Mouse (Mus musculus): ENCODE data around the gene Nexn. TPM values are rescaled to one million over a fixed set of nuclear protein-coding genes. Genes with fewer than 3 reads are reported as not detected.
"Not testable (repeated sequence)": the region's sequence is repeated elsewhere in the genome, so short reads cannot be mapped to it uniquely, and the experiment has no call there.

Gene Nexn
- 1 to 10 TPM in 4 of 26 experiments, under 1 TPM in 3, not detected in 19; 0.40 to 7.2 (median 2.4) TPM for total RNA-seq (2018; cell fraction: chromatin; rRNA removed)
- total RNA-seq (2018; cell fraction: cytosol; rRNA removed) = 1 to 10 TPM in 2 of 26 experiments, under 1 TPM in 19, not detected in 5; 0.03 to 1.3 (median 0.50) TPM
- total RNA-seq (2018; cell fraction: nucleus; rRNA removed) = 1 to 10 TPM in 1 of 26 experiments, under 1 TPM in 13, not detected in 12; 0.28 to 3.1 (median 0.67) TPM
- polyA plus RNA-seq (2018) = 0.17 to 1.7 TPM (median 1.0 TPM) in 3 replicates

GRCm38 (mm10) chr3:152266036-152266421, at the start of gene Nexn:
TSS of gene Nexn (minus strand) at chr3:152266350.
- WGBS (ENCODE audit: missing documents) = 25% methylated on average over 13 of the region's 13 CpGs
- Histone ChIP-seq H3K36me3 (ENCODE audit: inconsistent target) (no peaks in the 10 kb centered on the region), H3K79me2 (ENCODE audit: inconsistent target) (no peaks in the 10 kb centered on the region), H3K4me3 (ENCODE audit: inconsistent target) (no peak within 1 kb of the TSS), H3K27ac (no peak within 1 kb of the TSS)

- no peaks in the 10 kb centered on the region for H3K79me2 ChIP-seq (ENCODE audit: inconsistent target)
- no peaks in the 10 kb centered on the region for H3K36me3 ChIP-seq (ENCODE audit: inconsistent target)
- 13% methylated on average over 7 of the region's 7 CpGs for WGBS (ENCODE audit: missing documents)
- H3K4me3 ChIP-seq (ENCODE audit: inconsistent target) = no peak overlapping the region
- H3K27ac ChIP-seq = no peak overlapping the region
These were observed 49.5 kb upstream of the Nexn start for GRCm38 (mm10) chr3:152315613-152316012.

GRCm38 (mm10) chr3:152314666-152315065, 48.5 kb upstream of the Nexn start:
- WGBS (ENCODE audit: missing documents) = 79% methylated on average over 12 of the region's 14 CpGs
- not testable (repeated sequence) for H3K36me3 ChIP-seq (ENCODE audit: inconsistent target); H3K4me3 ChIP-seq (ENCODE audit: inconsistent target)

GRCm38 (mm10) chr3:152309250-152309645, 43.1 kb upstream of the Nexn start:
- Histone ChIP-seq H3K36me3 (ENCODE audit: inconsistent target) (no peaks in the 10 kb centered on the region), H3K27ac (no peak overlapping the region), H3K79me2 (ENCODE audit: inconsistent target) (no peaks in the 10 kb centered on the region), H3K4me3 (ENCODE audit: inconsistent target) (no peak overlapping the region)
- WGBS (ENCODE audit: missing documents) = 89% methylated on average over 4 of the region's 9 CpGs

More at GRCm38 (mm10) chr3:152314666-152315065, 48.5 kb upstream of the Nexn start:
- H3K27ac ChIP-seq; H3K79me2 ChIP-seq (ENCODE audit: inconsistent target): not testable (repeated sequence)

DNA sequence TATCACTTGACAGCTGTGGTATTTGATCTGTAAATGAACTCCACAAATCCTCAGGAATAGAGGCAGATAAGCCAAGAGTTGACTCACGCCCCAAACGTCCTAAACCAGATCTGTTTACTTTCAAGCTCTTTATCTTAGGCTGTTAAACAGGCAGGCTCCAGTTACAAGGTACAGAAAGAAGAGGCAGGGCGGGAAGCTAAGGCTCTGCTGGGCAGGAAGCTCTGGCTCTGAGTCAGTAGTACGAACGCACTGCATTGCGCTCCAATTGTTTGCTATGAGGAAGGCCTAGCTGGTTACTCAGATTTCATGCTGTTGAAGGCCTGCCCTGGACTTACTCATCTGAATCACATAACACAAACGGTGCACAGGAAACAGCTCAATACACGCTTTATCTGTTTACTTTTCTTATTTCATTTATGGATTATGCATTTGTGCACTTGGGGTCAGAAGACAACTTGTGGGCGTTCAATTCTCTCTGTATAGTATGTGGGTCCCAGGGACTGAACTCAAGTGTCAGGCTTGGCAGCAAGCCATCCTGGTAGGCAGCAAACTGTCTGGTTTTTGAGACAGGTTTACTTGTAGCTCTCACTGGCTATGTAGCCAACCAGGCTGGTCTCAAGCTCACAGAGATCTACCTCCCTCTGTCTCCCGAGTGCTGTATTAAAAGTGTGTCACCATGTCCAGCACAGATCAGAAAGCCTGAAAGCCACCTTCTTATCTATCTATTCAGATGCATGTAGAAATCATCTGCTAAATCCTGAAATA, 42.5 kb upstream of the Nexn start:
- H3K36me3 ChIP-seq (ENCODE audit: inconsistent target) = no peaks in the 10 kb centered on the region
- H3K79me2 ChIP-seq (ENCODE audit: inconsistent target) = no peaks in the 10 kb centered on the region
- H3K4me3 ChIP-seq (ENCODE audit: inconsistent target) = no peak overlapping the region
- H3K27ac ChIP-seq = no peak overlapping the region
- 93% methylated on average over 10 of the region's 10 CpGs for WGBS (ENCODE audit: missing documents)

DNA sequence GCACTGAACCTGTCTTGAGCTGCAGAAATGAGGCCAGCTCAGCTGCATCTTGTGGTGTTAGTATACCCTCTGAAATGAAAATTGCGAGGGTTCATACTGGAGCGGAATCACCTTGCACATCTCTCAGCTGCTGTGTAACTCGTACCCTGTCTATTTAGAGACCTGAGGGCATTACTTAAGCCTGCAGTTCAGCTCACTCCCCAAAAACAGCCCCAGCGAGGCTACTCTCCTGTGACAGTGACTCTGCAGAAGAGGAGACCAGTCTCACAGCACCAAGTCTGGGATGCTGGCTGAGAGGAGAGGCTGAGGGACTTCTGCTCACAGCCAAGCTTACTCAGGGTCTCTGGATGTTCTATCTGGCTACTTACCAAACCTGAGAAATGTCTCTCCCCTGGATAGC, 39.8 kb upstream of the Nexn start:
- Histone ChIP-seq H3K4me3 (ENCODE audit: inconsistent target) (no peak overlapping the region), H3K27ac (no peak overlapping the region), H3K79me2 (ENCODE audit: inconsistent target) (no peaks in the 10 kb centered on the region), H3K36me3 (ENCODE audit: inconsistent target) (no peaks in the 10 kb centered on the region)
- 95% methylated on average over 4 of the region's 4 CpGs for WGBS (ENCODE audit: missing documents)

DNA sequence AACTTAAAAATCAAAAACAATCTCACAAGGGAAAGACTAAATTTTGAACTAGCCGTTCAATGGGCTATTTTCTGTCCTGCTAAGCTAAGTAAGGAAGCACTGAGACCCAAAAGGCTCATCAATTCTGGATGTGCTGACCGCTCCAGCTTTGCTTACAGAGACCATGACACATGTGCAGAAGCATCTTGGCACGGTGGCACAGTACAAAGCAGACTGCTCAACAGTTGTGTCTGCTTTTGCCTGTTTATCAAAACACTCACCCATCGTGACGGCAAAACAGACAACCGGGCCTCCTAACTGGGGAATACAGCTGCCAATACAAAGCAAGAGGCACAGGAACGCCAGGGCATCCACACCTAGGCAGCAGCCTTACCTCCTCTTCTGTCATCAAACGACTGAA, 38.9 kb upstream of the Nexn start:
- 95% methylated on average over 8 of the region's 8 CpGs for WGBS (ENCODE audit: missing documents)
- H3K36me3 ChIP-seq (ENCODE audit: inconsistent target) = no peaks in the 10 kb centered on the region
- H3K79me2 ChIP-seq (ENCODE audit: inconsistent target) = no peaks in the 10 kb centered on the region
- no peak overlapping the region for H3K27ac ChIP-seq
- no peak overlapping the region for H3K4me3 ChIP-seq (ENCODE audit: inconsistent target)

GRCm38 (mm10) chr3:152304093-152304815, 38.1 kb upstream of the Nexn start:
- H3K36me3 ChIP-seq (ENCODE audit: inconsistent target) = no peaks in the 10 kb centered on the region
- no peak overlapping the region for H3K4me3 ChIP-seq (ENCODE audit: inconsistent target)
- H3K79me2 ChIP-seq (ENCODE audit: inconsistent target) = no peaks in the 10 kb centered on the region
- 97% methylated on average over 6 of the region's 6 CpGs for WGBS (ENCODE audit: missing documents)
- H3K27ac ChIP-seq = no peak overlapping the region

DNA sequence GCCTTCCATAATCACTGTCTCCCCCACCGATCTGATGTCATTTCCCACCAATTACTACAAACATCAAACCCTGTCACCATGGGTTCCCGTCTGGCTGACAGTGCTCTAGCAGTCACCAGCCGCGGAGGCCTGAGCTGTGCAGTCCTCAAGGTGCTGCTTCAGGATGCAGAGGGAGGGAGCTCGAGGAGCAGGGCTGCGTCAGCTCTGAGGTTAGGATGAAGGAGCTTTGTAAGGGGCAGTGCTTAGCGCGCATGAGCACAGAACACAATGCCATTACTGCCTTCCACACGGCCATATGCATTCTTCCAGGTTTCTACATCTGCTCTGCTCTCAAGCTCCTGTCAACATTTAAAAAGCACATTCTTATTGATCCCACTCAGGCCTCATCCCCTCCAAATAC, 36.8 kb upstream of the Nexn start:
- no peaks in the 10 kb centered on the region for H3K36me3 ChIP-seq (ENCODE audit: inconsistent target)
- H3K4me3 ChIP-seq (ENCODE audit: inconsistent target) = no peak overlapping the region
- H3K27ac ChIP-seq = no peak overlapping the region
- H3K79me2 ChIP-seq (ENCODE audit: inconsistent target) = no peaks in the 10 kb centered on the region
- 96% methylated on average over 9 of the region's 9 CpGs for WGBS (ENCODE audit: missing documents)

DNA sequence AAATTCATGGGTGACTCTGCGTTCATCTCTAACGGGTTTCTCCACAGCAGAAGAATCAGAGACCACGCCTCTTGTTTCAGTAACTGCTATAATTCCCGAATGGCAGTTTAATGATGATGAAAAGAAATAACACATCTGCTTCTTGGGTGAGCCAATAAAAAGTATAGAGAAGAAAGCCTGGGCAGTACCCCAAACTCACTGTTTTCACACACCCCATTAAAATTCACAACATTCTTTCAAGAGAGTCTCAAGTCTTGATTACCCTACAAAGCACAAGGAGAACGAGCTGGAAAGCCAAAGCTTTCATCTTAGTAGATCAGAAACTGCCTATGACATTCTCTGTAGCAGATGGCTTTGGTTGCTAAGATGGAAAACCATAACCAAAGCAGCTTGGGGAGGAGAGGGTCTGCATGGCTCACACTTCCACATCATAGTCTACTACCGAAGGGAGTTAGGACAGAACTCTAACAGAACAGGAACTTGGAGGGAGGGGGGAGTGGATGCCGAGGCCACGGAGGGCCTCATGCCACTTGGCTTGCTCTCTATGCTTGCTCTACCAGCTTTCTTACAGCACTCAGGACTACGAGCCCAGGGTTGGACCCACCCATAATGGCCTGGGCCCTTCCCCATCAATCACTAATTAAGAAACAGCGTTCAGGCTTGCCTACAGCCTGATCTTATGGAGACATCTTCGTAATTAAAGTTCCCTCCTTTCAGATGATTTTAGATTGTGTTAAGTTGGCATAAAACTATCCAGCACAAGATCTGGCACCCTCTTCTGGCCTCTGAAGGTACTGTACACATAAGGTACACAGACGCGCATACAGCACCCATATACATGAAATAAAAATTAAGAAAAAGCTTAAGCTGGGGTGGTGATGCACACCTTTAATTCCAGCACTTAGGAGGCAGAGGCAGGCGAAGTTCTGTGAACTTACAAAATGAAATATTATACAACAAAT, 34.5 kb upstream of the Nexn start:
- Histone ChIP-seq H3K79me2 (ENCODE audit: inconsistent target) (no peaks in the 10 kb centered on the region), H3K36me3 (ENCODE audit: inconsistent target) (no peaks in the 10 kb centered on the region), H3K27ac (no peak overlapping the region), H3K4me3 (ENCODE audit: inconsistent target) (no peak overlapping the region)
- 87% methylated on average over 12 of the region's 14 CpGs for WGBS (ENCODE audit: missing documents)

DNA sequence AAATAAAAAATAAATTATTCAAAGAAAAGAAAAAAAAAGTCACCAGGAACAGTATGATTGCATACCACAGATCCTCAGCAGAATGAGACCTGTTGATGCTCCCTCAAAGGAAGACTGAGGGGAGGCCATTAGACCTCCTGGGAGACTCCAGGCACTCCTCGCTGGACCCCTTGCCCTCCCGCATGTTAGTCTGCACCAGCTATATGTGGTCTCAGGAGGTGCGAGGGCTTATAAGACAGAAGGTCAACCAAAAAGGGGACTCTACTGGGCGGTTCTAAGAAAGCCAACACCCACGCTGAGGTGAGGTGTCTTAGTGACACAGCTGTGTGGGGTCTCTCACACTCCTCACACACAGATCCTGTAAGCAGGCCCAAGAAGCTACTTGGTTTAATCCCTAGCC, 29.7 kb upstream of the Nexn start:
- Histone ChIP-seq H3K79me2 (ENCODE audit: inconsistent target) (no peaks in the 10 kb centered on the region), H3K27ac (no peak overlapping the region), H3K4me3 (ENCODE audit: inconsistent target) (no peak overlapping the region), H3K36me3 (ENCODE audit: inconsistent target) (no peaks in the 10 kb centered on the region)
- 91% methylated on average over 5 of the region's 5 CpGs for WGBS (ENCODE audit: missing documents)

DNA sequence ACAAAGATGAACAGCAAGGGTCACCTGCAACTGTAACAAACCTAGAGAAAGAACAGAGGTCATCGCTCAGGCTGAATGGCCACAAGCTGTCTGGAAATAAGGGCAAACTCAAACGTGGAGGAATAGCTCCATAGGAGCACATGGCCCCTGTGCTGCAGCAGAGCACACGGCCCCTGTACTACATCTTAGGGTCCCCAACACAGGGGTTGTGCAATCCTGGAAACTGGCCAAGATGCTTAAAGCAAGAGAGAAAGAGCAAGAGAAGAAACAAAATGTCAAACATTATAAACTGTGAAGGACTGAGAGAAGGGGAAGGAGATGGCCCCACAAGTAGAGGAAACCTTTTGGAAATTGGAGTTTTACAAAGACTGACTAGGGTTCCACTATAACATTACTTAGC, 28.2 kb upstream of the Nexn start:
- Histone ChIP-seq H3K4me3 (ENCODE audit: inconsistent target) (no peak overlapping the region), H3K79me2 (ENCODE audit: inconsistent target) (no peaks in the 10 kb centered on the region), H3K27ac (no peak overlapping the region), H3K36me3 (ENCODE audit: inconsistent target) (no peaks in the 10 kb centered on the region)
- 82% methylated on average over 3 of the region's 3 CpGs for WGBS (ENCODE audit: missing documents)

- Histone ChIP-seq H3K36me3 (ENCODE audit: inconsistent target) (no peaks in the 10 kb centered on the region), H3K4me3 (ENCODE audit: inconsistent target) (no peak overlapping the region), H3K79me2 (ENCODE audit: inconsistent target) (no peaks in the 10 kb centered on the region), H3K27ac (no peak overlapping the region)
- WGBS (ENCODE audit: missing documents) = 95% methylated on average over 13 of the region's 13 CpGs
These were observed 27.5 kb upstream of the Nexn start for GRCm38 (mm10) chr3:152293530-152294181.

DNA sequence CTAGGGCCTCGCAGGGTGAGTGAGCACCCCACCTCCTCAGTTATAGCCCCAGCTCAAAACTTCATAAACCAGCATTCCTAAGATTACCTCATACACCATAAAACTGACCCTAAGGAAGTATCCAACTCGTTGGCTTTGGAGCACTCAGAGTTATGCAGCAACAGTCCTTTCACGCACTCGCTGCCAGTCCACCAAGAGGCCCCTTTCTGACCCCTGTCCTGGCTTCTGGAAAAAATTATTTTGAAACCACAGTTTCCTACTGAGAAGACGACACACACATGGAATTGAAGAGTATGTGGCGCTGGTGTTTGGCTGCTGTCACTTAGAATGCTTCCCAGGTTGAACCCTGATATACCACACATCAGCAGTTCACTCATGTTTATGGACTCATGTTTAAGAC, 25.7 kb upstream of the Nexn start:
- Histone ChIP-seq H3K36me3 (ENCODE audit: inconsistent target) (no peaks in the 10 kb centered on the region), H3K27ac (no peak overlapping the region), H3K79me2 (ENCODE audit: inconsistent target) (no peaks in the 10 kb centered on the region), H3K4me3 (ENCODE audit: inconsistent target) (no peak overlapping the region)
- WGBS (ENCODE audit: missing documents) = 85% methylated on average over 6 of the region's 6 CpGs
